Mouse (Mus musculus): ENCODE measurements around the gene Pla2g15. TPM values are rescaled to one million over a fixed set of nuclear protein-coding genes. Genes with fewer than 3 reads are reported as not detected.

Pla2g15 gene
- polyA plus RNA-seq, 1 experiment = 35.4 TPM

- 77% methylated on average over 5 of the region's 5 CpGs for WGBS
- DNase-seq (ENCODE audit: low read depth in 1 of 2, low spot score in 2 of 2) = no peak
- TF ChIP-seq CTCF (IDR thresholded peaks at IDR 0.05; ENCODE audit: extremely low read depth, insufficient read depth, insufficient read length, insufficient replicate concordance) (no peak), POLR2A (IDR thresholded peaks at IDR 0.05; ENCODE audit: low read depth, low read length) (no peak)
- Histone ChIP-seq H3K27ac (ENCODE audit: insufficient read depth, low read length) (no peak overlapping the region), H3K36me3 (ENCODE audit: control insufficient read depth, insufficient read depth, low read length) (no peaks in the 10 kb centered on the region), H3K4me1 (ENCODE audit: control insufficient read depth, insufficient read depth, insufficient read length) (peaks cover 17% of the 10 kb centered on the region), H3K27me3 (ENCODE audit: control insufficient read depth, insufficient read depth, low read length) (peaks cover 22% of the 10 kb centered on the region), H3K4me3 (ENCODE audit: extremely low read depth, insufficient read depth, insufficient read length) (no peak overlapping the region)
These were observed 10.0 kb upstream of the Pla2g15 start for GRCm38 (mm10) chr8:106140191-106140590.

DNA sequence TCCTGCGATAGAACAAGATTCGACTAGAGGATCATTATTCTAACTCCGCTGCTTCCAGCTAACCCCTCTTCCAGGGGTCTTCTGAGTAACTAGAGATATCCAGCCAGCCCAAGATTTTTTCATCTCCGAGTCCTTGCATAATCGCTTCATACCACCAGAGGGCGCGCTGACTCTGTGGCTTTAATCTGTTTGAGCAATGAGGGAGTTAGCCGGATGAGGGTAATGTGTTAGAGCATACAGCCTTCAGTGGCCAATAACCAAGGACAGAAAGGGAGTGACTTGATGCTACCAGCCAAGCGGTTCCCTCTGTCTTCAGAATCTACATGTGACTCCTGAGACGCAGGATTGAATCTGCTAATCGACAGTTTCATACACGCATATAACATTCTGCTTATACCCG, 9.4 kb upstream of the Pla2g15 start:
- Histone ChIP-seq H3K36me3 (ENCODE audit: control insufficient read depth, insufficient read depth, low read length) (no peaks in the 10 kb centered on the region), H3K4me3 (ENCODE audit: extremely low read depth, insufficient read depth, insufficient read length) (no peak overlapping the region), H3K4me1 (ENCODE audit: control insufficient read depth, insufficient read depth, insufficient read length) (peaks cover 15% of the 10 kb centered on the region), H3K27ac (ENCODE audit: insufficient read depth, low read length) (no peak overlapping the region), H3K27me3 (ENCODE audit: control insufficient read depth, insufficient read depth, low read length) (peaks cover 17% of the 10 kb centered on the region)
- DNase-seq (ENCODE audit: low read depth in 1 of 2, low spot score in 2 of 2) = peak; percentile 73 to 77
- TF ChIP-seq POLR2A (IDR thresholded peaks at IDR 0.05; ENCODE audit: low read depth, low read length) (no peak), CTCF (IDR thresholded peaks at IDR 0.05; ENCODE audit: extremely low read depth, insufficient read depth, insufficient read length, insufficient replicate concordance) (peak; percentile 90; the same call in 1 of the 2 replicates)
- 10% methylated on average over 13 of the region's 13 CpGs for WGBS

DNA sequence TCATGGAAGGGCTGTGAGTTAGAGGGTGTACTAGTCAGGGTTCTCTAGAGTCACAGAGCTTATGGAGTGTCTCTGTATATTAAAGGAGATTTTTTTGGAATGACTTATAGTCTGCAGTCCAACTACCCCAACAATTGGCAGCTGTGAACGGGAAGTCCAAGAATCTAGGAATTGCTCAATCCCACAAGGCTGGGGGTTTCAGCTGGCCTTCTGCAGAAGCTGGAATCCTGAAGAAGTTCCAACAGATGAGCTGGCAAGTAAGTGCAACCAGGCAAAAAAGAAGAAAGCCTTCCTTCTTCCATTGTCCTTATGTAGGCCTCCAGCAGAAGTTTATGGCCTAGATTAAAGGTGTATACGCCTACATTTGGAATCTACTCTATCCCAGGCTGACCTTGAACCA, 4.9 kb upstream of the Pla2g15 start:
- H3K27me3 ChIP-seq (ENCODE audit: control insufficient read depth, insufficient read depth, low read length) = no peaks in the 10 kb centered on the region
- TF ChIP-seq CTCF (IDR thresholded peaks at IDR 0.05; ENCODE audit: extremely low read depth, insufficient read depth, insufficient read length, insufficient replicate concordance) = no peak
- no peak for TF ChIP-seq POLR2A (IDR thresholded peaks at IDR 0.05; ENCODE audit: low read depth, low read length)
- DNase-seq (ENCODE audit: low read depth in 1 of 2, low spot score in 2 of 2) = no peak
- H3K4me3 ChIP-seq (ENCODE audit: extremely low read depth, insufficient read depth, insufficient read length) = no peak overlapping the region
- H3K27ac ChIP-seq (ENCODE audit: insufficient read depth, low read length) = no peak overlapping the region
- H3K36me3 ChIP-seq (ENCODE audit: control insufficient read depth, insufficient read depth, low read length) = no peaks in the 10 kb centered on the region
- H3K4me1 ChIP-seq (ENCODE audit: control insufficient read depth, insufficient read depth, insufficient read length) = no peaks in the 10 kb centered on the region; the same call in 1 of the 2 replicates
- WGBS = 89% methylated on average over 2 of the region's 2 CpGs

GRCm38 (mm10) chr8:106146014-106146413, 4.2 kb upstream of the Pla2g15 start:
- peaks cover 4% of the 10 kb centered on the region; the same call in 1 of the 2 replicates for H3K4me1 ChIP-seq (ENCODE audit: control insufficient read depth, insufficient read depth, insufficient read length)
- no peak for DNase-seq (ENCODE audit: low read depth in 1 of 2, low spot score in 2 of 2)
- no peak overlapping the region for H3K27ac ChIP-seq (ENCODE audit: insufficient read depth, low read length)
- 67% methylated on average over 4 of the region's 4 CpGs for WGBS
- H3K36me3 ChIP-seq (ENCODE audit: control insufficient read depth, insufficient read depth, low read length) = no peaks in the 10 kb centered on the region
- no peak overlapping the region for H3K4me3 ChIP-seq (ENCODE audit: extremely low read depth, insufficient read depth, insufficient read length)
- TF ChIP-seq CTCF (IDR thresholded peaks at IDR 0.05; ENCODE audit: extremely low read depth, insufficient read depth, insufficient read length, insufficient replicate concordance) (no peak), POLR2A (IDR thresholded peaks at IDR 0.05; ENCODE audit: low read depth, low read length) (no peak)
- H3K27me3 ChIP-seq (ENCODE audit: control insufficient read depth, insufficient read depth, low read length) = no peaks in the 10 kb centered on the region

GRCm38 (mm10) chr8:106147868-106148565, 2.2 kb upstream of the Pla2g15 start:
- Histone ChIP-seq H3K36me3 (ENCODE audit: control insufficient read depth, insufficient read depth, low read length) (no peaks in the 10 kb centered on the region), H3K4me1 (ENCODE audit: control insufficient read depth, insufficient read depth, insufficient read length) (peaks cover 6% of the 10 kb centered on the region; the same call in 1 of the 2 replicates), H3K27me3 (ENCODE audit: control insufficient read depth, insufficient read depth, low read length) (no peaks in the 10 kb centered on the region), H3K4me3 (ENCODE audit: extremely low read depth, insufficient read depth, insufficient read length) (no peak overlapping the region), H3K27ac (ENCODE audit: insufficient read depth, low read length) (no peak overlapping the region)
- no peak for DNase-seq (ENCODE audit: low read depth in 1 of 2, low spot score in 2 of 2)
- WGBS = 82% methylated on average over 6 of the region's 6 CpGs
- TF ChIP-seq CTCF (IDR thresholded peaks at IDR 0.05; ENCODE audit: extremely low read depth, insufficient read depth, insufficient read length, insufficient replicate concordance) (no peak), POLR2A (IDR thresholded peaks at IDR 0.05; ENCODE audit: low read depth, low read length) (no peak)

- H3K4me3 ChIP-seq (ENCODE audit: extremely low read depth, insufficient read depth, insufficient read length) = no peak overlapping the region
- no peak for DNase-seq (ENCODE audit: low read depth in 1 of 2, low spot score in 2 of 2)
- WGBS = 75% methylated on average over 6 of the region's 6 CpGs
- peaks cover 7% of the 10 kb centered on the region; the same call in 1 of the 2 replicates for H3K4me1 ChIP-seq (ENCODE audit: control insufficient read depth, insufficient read depth, insufficient read length)
- no peaks in the 10 kb centered on the region for H3K36me3 ChIP-seq (ENCODE audit: control insufficient read depth, insufficient read depth, low read length)
- no peak for TF ChIP-seq POLR2A (IDR thresholded peaks at IDR 0.05; ENCODE audit: low read depth, low read length)
- TF ChIP-seq CTCF (IDR thresholded peaks at IDR 0.05; ENCODE audit: extremely low read depth, insufficient read depth, insufficient read length, insufficient replicate concordance) = no peak
- peak overlapping the region; percentile 58; the same call in 1 of the 2 replicates for H3K27ac ChIP-seq (ENCODE audit: insufficient read depth, low read length)
- no peaks in the 10 kb centered on the region for H3K27me3 ChIP-seq (ENCODE audit: control insufficient read depth, insufficient read depth, low read length)
These were observed 1.2 kb upstream of the Pla2g15 start for GRCm38 (mm10) chr8:106149025-106149424.

GRCm38 (mm10) chr8:106150653-106151000, 428 bp downstream of the Pla2g15 start:
- TF ChIP-seq CTCF (IDR thresholded peaks at IDR 0.05; ENCODE audit: extremely low read depth, insufficient read depth, insufficient read length, insufficient replicate concordance) = no peak
- TF ChIP-seq POLR2A (IDR thresholded peaks at IDR 0.05; ENCODE audit: low read depth, low read length) = no peak
- WGBS = 20% methylated on average over 8 of the region's 8 CpGs
- Histone ChIP-seq H3K4me1 (ENCODE audit: control insufficient read depth, insufficient read depth, insufficient read length) (peaks cover 7% of the 10 kb centered on the region; the same call in 1 of the 2 replicates), H3K4me3 (ENCODE audit: extremely low read depth, insufficient read depth, insufficient read length) (peak overlapping the region; percentile 81), H3K27ac (ENCODE audit: insufficient read depth, low read length) (peak overlapping the region; percentile 42; the same call in 1 of the 2 replicates), H3K36me3 (ENCODE audit: control insufficient read depth, insufficient read depth, low read length) (no peaks in the 10 kb centered on the region; the same call in 1 of the 2 replicates), H3K27me3 (ENCODE audit: control insufficient read depth, insufficient read depth, low read length) (no peaks in the 10 kb centered on the region)
- DNase-seq (ENCODE audit: low read depth in 1 of 2, low spot score in 2 of 2) = no peak

Measured in spleen, adult 2 months (tissue).